ENCODE assay signal across 22 mouse cellular contexts in the genomic region with DNA sequence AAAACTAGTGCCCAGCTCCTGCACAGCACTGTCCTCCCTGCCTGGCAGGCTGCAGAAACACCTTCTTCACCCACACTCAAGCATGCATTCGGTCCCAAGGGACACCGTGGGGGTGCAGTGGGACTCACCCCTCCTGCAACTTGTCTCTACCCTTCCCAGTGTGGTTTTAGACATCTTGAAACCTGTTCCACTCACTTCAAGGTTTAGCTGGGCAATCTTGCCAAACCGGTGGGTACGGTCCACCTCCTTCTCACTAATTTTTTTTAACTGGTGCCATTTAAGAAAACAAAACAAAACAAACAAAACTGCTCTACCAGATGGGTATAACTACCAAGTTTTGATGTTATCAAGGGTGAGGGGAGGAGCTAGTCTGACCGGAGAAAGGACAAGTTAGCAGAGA.
"Had no signal": no experiment of that assay in that cellular context is flagged by ENCODE, and none has a peak within 500 bp of the region (broad histone marks: within the 10 kb centered on the region; RNA-seq: fewer than 3 reads in every experiment).

No protein-coding gene starts in this region.

- H3K27ac ChIP-seq: heart, adult 2 months; heart, embryonic 13.5 days; heart, embryonic 15.5 days; hindbrain, embryonic 13.5 days; hindbrain, embryonic 15.5 days; hindbrain, postnatal 0 days; layer of hippocampus, adult 2 months; left cerebral cortex, adult 2 months; limb, embryonic 10.5 days; limb, embryonic 12.5 days had no signal

- H3K4me3 ChIP-seq: heart, adult 2 months; heart, embryonic 13.5 days; heart, embryonic 15.5 days; hindbrain, embryonic 13.5 days; hindbrain, embryonic 15.5 days; layer of hippocampus, adult 2 months; left cerebral cortex, adult 2 months; limb, embryonic 10.5 days; limb, embryonic 12.5 days had no signal

- H3K36me3 ChIP-seq: heart, embryonic 13.5 days; heart, embryonic 15.5 days; hindbrain, embryonic 13.5 days; hindbrain, embryonic 15.5 days; limb, embryonic 10.5 days; limb, embryonic 12.5 days had no signal

- H3K9me3 ChIP-seq: heart, embryonic 13.5 days; heart, embryonic 15.5 days; hindbrain, embryonic 13.5 days; hindbrain, embryonic 15.5 days; limb, embryonic 10.5 days; limb, embryonic 12.5 days had no signal

- ATAC-seq: hindbrain, postnatal 0 days; intestine, embryonic 16.5 days had no signal

- H3K27me3 ChIP-seq: hindbrain, embryonic 15.5 days; limb, embryonic 12.5 days had no signal

- H3K4me2 ChIP-seq: heart, embryonic 11.5 days; heart, embryonic 13.5 days; heart, embryonic 15.5 days; hindbrain, embryonic 13.5 days; hindbrain, embryonic 15.5 days; limb, embryonic 12.5 days had no signal

- DNase-seq: gastrocnemius, postnatal 14 days; gastrocnemius, postnatal 36 days; heart, adult 11 months; heart, adult 2 months; heart, postnatal 14 days; heart, postnatal 36 days; kidney, adult 11 months; kidney, adult 2 months; kidney, adult 9 months; kidney, postnatal 10 days; kidney, postnatal 25 days had no signal

- H3K9ac ChIP-seq: heart, embryonic 13.5 days; heart, embryonic 15.5 days; hindbrain, embryonic 13.5 days; hindbrain, embryonic 15.5 days; limb, embryonic 12.5 days had no signal
